Mouse (Mus musculus) 3T3-L1 (cell line): ENCODE results near the gene Gm38392.
"Not testable (repeated sequence)": the region's sequence is repeated elsewhere in the genome, so short reads cannot be mapped to it uniquely, and the experiment has no call there.

Experiments used
- DNase-seq: peaks from one replicate; pipeline ENCODE4 v3.0.0-alpha.2; 2015; ENCODE audit warnings: low read depth, low spot score

Gm38392 gene

DNA sequence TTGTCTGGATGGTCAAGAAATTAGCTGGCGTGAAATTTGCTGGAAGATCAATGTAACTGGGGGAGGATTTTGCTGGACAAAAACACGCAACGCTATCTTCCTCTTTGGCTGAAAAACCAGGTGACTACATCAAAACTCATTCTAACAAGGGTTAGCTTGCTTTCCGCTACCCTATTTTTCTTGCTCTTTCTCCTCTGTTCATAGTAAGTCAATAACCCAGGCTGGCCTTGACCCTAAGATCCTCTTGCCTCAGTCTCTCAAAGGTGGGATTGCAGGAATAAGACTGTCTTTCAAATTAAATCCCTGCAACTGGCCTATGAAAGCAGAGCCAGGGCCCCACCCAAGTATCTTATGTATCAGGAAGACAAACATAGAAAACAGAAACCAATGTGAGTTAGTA, at the start of gene Gm38392:
Gene Gm38392, minus strand, starts transcription at position 101 of the 400 bp plus-strand sequence.
- DNase-seq, result no peak

DNA sequence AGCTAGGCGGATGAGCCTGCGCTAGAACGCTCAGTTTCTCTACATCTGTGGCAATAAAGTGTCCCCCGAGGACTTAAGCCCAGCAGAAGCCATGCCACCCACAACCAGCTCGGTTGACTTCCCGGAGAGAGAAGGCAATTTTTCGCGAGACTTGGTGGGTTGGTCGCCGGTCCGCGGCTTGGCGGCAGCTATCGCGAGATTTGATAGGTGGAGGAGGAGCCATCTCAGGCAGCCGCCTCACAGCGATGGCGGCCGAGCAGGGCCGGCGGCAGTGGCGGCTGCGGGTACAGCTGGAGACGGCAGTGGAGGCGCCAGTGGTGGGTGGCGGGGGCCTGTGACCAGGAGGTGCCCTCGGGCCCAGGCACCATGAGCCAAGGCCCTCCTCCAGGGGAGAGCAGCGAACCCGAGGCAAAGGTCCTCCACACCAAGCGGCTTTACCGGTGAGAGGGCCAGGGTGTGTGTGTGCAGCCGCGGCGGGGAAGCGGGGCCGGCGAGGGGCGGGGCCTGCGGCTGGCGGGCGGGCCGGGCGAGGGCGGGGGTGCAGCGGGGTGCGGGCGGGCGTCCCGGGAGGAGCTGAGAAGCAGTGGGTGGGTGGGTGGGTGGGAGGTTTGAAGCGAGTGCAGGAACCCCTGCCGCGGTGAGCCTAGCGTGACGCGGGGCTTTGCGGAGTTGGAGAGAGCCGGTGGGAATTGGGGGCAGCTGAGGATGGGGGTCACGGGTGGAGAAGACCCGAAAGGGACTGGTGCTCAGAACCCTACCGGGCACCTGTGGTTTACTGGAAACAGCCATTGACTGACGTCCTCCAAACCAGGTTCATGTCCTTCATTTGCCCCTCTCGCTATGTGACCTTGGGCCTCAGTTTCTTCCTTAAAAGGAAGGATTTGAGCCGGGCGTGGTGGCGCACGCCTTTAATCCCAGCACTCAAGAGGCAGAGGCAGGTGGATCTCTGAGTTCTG, 49.3 kb upstream of the Gm38392 start, which contains the start of the genes Tmem79 and Smg5:
Gene Tmem79, minus strand, starts transcription at position 91 of the 956 bp plus-strand sequence.
Gene Smg5, plus strand, starts transcription at position 203 of the 956 bp plus-strand sequence.
- DNase-seq, result peak; percentile 96

DNA sequence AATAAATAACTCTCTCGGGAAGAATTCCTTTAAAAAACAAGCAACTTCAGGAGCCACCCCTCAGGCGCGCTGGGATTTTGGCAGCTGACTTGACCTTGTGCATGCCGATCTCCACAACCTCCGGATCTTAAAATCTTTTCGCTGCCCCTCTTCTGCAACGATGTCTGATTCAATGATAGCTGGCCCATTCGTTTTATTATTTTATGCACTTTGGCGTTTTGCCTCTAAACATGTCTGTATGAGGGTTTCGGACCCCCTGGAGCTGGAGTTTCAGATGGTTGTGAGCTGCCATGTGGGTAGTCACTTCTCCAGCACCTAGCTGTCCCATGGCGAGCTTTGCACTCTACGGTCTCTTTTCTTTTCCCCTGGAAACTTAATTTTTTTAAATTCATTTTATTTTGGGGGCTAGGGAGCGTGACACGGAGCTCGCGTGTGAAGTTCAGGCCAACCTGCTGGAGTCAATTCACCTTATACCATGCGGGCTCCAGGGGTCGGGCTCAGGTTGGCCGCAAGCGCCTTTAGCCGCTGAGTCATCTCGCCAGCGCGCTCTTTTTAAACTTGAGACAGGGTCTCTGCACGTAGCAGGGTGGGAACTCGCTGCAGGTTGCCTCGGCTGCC, 48.5 kb upstream of the Gm38392 start:
- peak; percentile 66 for DNase-seq

DNA sequence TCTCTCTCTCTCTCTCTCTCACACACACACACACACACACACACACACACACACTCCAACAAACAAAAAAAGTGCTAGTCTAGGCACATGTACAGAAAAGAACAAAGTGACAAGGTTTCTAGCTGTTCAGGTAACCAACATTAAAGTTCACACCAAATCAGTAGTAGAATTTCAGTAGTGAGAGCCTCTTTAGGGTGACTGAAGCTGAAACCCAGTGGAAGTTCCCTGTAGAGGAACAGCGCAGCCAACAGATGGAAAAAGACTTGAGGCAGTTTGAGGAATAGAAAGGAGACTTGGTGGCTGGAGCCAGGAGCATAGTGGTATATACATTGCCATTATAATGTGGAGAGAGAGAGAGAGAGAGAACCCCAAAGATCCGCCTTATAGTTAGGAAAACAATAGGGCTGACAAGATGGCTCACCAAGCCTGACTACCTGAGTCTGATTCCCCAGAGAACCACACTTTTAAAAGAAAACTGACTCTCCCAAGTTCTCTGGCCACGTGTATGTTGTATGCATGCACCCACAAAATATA, 48.0 kb upstream of the Gm38392 start:
- no peak for DNase-seq

DNA sequence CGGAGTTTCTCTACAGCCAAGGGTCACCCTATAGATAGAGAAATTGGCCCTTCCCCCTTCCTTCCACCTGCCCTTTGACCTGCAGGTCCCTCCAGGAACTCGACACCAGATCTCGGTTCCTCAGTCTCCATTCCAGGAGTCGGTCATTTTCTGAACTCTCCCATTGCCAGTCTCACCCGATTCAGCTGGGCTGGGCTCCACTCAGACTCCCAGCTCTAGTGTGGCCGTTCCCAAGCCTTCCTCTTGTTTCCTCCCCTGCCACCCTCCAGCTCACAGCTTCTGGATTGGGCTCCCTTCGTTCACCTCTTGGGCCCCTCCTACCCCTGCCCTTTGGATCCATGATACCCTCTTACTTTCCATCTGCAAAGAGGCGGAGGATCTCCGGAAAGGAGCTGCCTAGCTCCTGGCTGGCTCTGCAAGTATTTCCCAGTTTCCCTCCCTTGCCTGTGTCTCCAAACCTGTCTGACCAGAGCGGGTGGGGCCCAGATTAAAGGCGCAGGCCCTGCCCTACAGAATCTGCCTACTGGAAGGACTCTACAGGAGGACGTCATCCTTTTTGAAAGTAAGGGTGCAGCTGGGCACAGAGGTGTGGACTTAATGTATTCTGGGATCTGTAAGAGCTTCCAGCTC, 47.1 kb upstream of the Gm38392 start:
- DNase-seq, result no peak

DNA sequence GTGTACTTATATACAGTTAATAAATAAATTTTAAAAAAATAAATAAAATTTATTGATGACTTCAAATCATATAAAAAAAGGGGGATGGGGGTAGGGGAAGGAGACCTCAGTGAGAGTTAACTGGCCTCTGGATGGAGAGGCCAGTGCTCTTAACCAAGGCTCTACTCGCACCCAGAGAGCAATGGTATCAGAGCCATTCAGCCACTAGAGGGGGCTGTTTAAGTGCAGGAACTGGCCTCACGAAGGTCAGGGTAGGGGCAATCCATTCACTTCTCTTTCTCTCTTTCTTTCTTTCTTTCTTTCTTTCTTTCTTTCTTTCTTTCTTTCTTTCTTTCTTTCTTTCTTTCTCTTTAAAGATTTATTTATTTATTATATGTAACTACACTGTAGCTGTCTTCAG, 44.3 kb upstream of the Gm38392 start:
- peak; percentile 74 for DNase-seq

DNA sequence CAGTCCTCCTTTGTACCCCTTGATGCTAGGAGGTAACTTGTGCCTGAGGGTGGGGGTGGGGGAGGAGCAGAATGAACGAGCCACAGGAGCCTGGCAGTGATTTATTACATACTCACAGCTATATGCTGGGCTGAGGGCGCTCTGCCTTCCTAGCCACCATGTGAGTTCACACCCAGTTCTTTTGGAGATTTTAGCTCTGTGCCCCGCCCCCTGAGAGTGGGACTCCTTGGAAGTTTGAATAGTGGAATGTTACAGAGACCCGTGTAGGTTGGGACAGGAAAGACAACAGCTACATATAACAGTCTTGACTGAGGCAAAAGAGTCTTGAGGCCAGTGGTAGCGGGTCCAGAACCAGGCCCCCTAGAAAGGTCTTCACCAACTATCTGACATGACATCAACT, 41.9 kb upstream of the Gm38392 start:
- DNase-seq, result no peak

DNA sequence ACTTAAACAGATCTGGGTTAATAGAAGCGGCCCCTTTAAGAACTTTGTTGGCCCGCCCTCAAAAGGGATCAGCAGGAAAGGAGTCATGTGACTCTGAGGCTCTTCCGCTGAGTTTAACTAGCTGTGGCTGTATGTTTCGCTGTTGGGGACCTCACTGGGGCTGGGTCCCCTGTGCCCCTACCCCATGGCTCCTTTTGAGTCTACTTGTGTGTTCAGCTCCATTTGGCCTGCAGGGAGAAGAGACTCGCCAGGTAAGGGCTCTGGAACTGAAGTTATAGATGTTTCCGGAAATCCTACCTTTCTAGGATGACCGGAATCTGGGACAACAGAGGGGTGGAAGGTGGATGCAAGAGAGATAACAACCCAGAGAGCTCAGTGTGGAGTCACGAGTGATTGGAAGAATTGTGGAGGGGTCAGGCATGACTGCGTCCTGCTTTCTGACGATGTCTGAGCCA, 38.0 kb upstream of the Gm38392 start, which contains the start of gene Glmp:
Gene Glmp, plus strand, starts transcription at position 73 of the 455 bp plus-strand sequence.
- DNase-seq, result peak; percentile 86

DNA sequence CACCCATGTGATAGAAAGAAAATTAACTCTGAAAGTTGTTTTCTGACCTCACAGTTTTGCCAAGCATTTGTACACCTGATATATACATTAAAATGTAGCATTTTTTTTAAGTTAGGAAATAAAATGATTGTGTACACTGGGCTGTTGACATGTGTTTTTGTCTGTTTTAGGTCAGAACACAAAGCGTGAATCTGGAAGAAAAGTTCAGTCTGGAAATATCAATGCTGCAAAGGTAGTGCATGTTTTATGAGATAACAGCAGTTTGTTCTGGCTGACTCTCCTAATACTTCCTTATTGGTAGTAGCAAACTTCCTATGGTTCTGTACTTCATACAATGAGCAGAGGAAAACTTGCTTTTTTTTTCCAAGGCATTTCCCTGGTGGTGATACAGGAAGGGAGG, 12.2 kb upstream of the Gm38392 start:
- DNase-seq, result no peak

DNA sequence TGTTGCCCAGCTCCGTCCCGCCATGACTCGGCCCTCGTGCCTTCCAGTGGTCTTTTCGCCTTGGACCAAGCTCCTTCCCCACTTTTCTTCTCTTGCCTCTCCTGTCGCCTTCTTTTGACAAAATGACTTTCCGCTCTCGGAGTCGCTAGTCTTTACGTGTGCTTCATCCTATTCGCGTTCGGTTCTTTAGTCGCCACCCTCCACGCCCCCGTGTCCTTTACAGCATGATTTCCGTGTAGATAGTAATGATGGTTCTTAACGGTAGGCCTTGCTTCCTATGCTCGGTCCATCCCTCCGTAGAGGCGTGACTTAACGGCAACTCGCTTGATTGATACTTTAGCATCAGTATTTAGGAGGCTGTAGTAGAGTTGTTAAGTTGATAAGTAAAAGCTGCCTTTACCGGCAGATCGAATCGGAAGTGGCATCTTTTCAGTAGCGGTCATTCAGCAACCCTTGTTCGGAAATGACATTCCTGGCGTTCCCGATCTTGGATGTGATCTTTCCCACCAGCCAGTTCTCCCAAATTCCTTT, 10.4 kb upstream of the Gm38392 start:
- peak; percentile 65 for DNase-seq

DNA sequence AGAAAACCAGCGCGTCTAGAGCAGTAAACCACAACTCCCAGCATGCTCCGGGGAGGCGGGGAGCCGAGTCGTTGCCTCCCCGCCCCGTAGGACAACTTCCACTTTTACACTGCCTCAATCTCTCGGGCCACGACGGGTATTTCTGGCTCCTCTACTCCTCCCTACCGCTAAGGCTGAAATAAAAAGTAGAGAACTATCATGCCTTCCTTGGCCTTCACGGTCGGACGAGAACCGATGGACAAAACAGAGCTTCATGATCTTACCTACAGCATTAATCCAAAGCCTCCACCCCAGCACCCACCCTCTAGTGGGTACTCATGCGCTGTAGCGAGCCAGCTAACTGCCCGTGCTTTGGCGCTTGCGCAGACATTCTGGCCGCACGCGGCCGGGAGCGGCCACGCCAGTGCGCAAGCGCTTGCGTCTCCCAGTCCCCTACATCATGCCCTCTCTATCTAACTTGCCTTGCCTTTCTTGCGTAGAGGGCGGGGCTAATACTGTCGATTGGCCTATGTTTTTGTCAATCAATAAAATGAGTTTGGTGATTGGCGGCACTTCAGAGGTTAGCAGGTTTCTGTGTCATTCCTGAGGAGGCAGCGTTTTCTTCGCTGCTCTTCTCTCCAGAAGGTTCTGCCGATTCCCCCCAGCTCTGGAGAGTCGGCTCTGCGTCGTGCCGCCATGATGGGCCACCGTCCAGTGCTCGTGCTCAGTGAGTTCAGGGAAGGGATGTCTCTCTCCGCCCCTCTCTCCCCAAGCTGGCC, 9.7 kb upstream of the Gm38392 start, which contains the start of the genes Tsacc and Cct3:
Gene Tsacc, minus strand, starts transcription at position 439 of the 758 bp plus-strand sequence.
Gene Cct3, plus strand, starts transcription at position 556 of the 758 bp plus-strand sequence.
- DNase-seq, result peak; percentile 100

DNA sequence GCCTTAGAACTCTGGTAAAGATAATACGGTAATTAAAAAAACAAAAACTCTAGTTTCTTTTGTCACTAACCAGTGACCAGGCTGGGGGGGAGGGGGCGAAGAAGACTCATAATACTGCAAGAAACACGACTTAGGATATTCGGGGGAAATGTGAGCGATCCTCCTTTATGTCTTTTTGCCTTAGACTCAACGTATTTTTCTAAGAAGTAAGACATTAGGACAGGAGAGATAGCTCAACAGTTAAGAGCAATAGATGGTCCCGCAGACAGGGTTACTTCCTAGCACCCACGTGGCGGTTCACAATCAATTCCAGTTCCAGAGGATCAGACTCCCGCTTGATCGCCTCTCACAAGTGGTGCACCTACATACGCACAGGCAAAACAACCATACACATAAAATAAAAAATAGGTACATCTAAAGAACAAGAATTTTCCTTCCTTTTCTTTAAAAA, 9.1 kb upstream of the Gm38392 start:
- DNase-seq, result no peak

DNA sequence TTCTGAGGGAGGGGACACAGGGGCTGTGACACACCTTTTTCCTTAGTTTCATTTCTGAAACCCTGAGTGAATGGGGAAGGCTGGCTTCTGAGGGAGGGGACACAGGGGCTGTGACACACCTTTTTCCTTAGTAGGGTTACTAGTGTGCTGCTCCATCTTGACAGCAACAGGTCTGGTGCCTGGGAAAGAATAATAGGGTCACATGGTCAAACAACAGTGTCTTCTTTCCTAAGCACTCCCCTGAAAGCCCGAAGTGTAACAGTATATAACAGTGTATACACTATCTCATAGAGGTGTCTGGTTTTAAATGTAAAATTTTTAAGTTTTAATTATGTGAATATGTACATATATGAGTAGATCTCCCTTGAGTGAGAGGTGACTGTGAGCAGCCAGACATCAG, 8.3 kb upstream of the Gm38392 start:
- DNase-seq, result not testable (repeated sequence)

DNA sequence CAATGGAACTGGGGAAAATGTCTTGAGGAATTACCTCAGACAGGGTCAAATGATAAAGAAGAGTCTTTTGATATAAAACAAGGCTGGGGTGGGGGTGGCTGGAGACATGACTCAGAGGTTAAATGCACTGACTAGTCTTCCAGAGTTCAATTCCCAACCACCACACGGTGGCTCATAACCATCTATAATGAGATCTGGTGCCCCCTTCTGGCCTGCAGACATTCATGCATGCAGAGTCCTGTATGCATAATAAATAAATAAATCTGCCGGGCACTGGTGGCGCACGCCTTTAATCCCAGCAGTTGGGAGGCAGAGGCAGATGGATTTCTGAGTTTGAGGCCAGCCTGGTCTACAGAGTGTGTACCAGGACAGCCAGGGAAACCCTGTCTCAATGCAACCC, 5.0 kb upstream of the Gm38392 start:
- peak; percentile 64 for DNase-seq

DNA sequence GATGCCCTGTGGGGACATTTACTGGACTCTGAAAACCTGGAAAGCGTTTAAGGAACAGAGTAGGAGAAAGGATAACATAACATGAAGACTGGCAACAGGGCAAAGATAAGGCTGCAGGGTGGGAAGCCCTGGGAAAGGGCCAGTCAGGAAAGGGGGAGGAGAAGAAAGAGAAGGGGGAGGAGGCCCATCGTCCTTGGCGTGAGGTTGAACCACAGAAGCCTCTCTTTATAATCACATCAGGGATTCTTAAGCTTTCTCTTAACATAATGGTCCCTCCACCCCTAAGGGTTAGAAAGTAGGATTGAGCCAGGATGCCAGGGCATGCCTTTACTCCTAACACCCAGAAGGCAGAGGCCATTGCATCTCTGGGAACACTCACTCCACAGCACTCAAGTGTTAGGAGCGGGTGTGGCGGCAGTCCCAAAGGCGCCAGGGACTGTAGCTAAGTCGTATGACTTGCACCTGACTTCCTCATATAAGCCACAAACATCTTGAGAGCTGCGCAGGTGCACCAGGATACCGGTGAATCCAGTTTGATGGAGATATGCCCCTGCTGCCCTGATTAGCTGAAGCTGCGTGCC, 1.2 kb upstream of the Gm38392 start:
- DNase-seq, result not testable (repeated sequence)

DNA sequence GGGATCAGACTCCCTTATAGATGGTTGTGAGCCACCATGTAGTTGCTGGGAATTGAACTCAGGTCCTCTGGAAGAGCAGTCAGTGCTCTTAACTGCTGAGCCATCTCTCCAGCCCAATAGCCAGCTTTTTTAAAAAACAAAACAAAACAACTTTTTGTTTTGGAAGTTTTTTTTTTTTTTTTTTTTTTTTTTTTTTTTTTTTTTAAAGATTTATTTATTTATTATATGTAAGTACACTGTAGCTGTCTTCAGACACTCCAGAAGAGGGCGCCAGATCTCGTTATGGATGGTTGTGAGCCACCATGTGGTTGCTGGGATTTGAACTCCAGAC, 1.5 kb downstream of the Gm38392 start:
- not testable (repeated sequence) for DNase-seq

DNA sequence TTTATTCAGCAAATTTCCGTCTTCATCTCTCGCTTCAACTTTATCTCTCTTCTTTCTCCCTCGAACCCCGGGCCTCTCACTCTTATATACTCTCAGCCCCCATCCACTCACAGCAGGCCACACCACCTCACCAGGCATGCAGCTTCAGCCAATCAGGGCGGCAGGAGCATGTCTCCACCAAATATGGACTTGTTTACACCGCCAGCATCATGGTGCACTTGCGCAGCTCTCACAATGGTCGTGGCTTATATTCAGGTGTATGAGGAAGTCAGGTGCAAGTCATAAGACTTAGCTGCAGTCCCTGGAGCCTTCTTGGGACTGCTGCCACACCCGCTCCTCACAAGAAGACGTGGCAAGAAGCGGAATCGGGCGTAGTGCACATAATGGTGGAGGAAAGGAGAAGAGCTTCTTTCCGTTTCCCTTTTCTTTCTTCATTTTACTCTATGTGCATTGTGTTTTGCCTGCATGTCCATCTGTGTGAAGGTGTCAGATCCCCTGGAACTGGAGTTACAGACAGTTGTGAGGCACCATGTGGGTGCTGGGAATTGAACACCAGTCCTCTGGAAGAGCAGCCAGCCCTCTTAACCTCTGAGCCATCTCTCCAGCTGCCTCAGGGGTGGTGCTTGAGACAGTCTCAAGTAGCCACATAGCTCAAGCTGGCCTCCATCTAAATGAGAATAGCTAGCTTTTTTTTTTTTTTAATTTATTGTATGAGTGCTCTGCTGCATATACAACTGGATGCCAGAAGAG, 2.0 kb downstream of the Gm38392 start:
- not testable (repeated sequence) for DNase-seq

DNA sequence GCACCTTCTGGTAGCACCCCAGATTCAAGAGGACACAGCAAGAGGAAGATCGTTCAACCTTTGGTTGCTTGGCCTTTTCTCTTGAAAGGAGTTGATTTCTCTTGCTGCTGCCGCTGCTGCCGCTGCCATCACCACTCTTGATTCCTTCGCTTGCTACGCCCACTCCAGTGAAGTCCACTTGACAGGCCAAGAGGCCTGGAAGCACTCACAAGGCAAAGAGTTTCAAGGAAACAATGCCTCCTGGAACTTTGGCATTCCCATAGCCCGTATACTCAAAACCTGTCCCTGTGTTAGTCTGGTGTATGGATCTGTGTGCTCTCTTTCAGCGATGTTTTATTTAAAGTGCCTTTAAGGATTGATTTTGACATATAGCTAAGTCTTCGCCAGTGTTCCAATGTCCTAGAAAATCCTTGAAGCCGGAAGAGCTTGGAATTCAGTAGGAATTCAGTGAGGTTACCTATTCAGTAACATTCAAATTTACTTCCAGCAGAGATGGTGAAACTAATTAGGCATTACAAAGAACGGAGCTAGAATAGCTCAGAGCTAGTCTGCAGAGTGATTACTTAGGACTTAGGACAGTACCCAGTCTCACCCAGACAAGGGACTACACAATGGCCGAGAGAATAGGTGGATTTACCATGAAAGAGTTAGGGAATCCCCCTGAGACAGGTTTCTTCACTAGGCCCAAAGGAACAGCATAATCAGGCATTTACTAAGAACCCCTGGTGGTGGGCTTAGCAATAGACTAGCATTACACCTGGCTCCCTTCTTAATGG, 5.7 kb downstream of the Gm38392 start:
- DNase-seq, result not testable (repeated sequence)

DNA sequence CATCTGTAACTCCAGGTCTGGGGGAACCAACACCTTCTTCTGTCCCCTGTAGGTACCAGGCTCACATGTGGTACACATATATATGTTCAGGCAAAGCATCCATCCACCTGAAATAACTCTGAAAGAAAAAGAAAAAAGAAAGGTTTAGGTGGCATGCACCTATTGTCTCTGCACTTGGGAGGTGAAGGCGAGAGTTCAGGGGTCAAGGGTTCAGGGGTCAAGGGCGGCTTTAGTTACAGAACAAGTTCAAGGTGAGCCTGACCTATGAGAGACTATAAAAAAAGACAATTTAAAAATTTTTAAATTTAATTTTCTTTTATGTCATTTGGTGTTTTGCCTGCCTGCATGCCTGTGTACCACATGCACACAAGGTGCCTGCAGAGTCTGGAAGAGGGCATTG, 7.0 kb downstream of the Gm38392 start:
- DNase-seq, result no peak
